Mouse (Mus musculus): ENCODE results near the gene Pgd.
"Not testable (repeated sequence)": the region's sequence is repeated elsewhere in the genome, so short reads cannot be mapped to it uniquely, and the experiment has no call there.

Pgd gene

DNA sequence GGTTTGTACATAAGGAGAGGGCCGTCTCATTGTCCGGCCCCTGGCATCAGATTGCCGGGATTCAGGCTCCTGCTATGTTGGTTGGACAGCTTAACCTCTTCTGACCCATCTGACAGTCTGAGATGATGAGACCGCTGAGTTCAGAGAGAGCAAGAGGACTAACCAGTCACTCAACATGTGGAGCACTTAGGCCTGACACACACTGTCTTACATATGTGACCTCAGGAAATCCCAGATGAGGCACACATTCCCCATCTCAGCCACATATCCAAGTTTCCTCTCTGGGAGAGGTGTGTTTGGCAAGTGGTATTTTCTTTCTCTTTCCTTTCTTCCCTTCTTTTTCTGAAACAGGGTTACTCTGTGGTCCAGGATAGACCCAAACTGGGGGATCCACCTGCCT is 21.4 kb downstream of the Pgd start:
- in situ Hi-C loops (cut with MboI; ENCODE audit: low pct_unique_long_range_greater_than_20kb in 1 of 2, low sequenced_read_pairs in 2 of 2, unreplicated experiment in 1 of 2): loop anchor here (10.0 kb wide), 2 partner anchors 180 to 400 kb away; no protein-coding TSS in a partner anchor

DNA sequence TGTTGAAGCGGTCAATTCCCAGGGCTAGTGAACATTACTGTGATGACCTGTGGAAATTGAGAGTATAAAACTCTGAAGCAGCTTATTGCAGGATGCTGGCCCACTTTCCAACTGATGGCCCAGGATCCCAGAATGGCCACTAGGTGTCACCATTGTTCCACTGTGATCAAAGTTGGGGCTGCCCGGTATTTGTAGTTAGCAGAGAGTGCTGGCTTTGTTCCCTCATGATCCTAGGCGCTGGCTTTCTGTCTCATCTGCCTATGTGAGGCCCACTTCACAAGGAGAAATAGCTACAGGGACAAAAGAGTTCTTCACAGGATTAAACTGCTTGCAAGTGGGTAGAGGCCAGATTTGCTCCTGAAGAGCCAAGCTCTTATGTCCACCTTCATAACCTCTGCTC is 22.1 kb downstream of the Pgd start:
- in situ Hi-C loops (cut with MboI; ENCODE audit: low pct_unique_long_range_greater_than_20kb in 1 of 2, low sequenced_read_pairs in 2 of 2, unreplicated experiment in 1 of 2): loop anchor here (10.0 kb wide), 2 partner anchors 180 to 400 kb away; no protein-coding TSS in a partner anchor

DNA sequence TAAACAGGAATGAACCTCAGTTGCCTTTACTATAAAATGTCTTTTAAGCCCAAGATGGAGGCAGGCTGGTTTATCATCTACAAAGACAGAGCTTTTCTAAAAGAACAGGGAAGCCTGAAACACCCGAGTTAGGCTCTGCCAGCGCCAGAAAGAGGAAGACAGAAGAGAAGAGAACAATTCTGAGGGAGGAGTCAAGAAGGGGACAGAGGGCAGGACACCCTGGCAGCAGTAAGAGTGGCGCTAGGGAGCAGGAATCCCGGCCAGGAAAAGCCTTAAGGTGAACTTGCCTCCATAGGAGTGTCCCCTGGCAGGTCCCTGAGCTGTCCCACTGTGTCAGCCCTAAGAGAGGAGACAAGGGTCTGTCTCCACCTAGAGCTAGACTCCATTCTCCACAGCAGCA is 23.0 kb downstream of the Pgd start:
- in situ Hi-C loops (cut with MboI; ENCODE audit: low pct_unique_long_range_greater_than_20kb in 1 of 2, low sequenced_read_pairs in 2 of 2, unreplicated experiment in 1 of 2): loop anchor here (10.0 kb wide), 2 partner anchors 181 to 401 kb away; no protein-coding TSS in a partner anchor

GRCm38 (mm10) chr4:149138515-149138914 is 28.1 kb downstream of the Pgd start:
- in situ Hi-C loops (cut with MboI; ENCODE audit: low pct_unique_long_range_greater_than_20kb in 1 of 2, low sequenced_read_pairs in 2 of 2, unreplicated experiment in 1 of 2): no loop called here

- in situ Hi-C loops (cut with MboI; ENCODE audit: low pct_unique_long_range_greater_than_20kb in 1 of 2, low sequenced_read_pairs in 2 of 2, unreplicated experiment in 1 of 2): no loop called here
Measured at GRCm38 (mm10) chr4:149136982-149137770, 29.4 kb downstream of the Pgd start, which contains the start of gene Cenps. TSS of gene Cenps (minus strand) at chr4:149137629.

GRCm38 (mm10) chr4:149136116-149136850 is 30.3 kb downstream of the Pgd start:
- in situ Hi-C loops (cut with MboI; ENCODE audit: low pct_unique_long_range_greater_than_20kb in 1 of 2, low sequenced_read_pairs in 2 of 2, unreplicated experiment in 1 of 2): no loop called here

GRCm38 (mm10) chr4:149133395-149133794 is 33.2 kb downstream of the Pgd start:
- in situ Hi-C loops (cut with MboI; ENCODE audit: low pct_unique_long_range_greater_than_20kb in 1 of 2, low sequenced_read_pairs in 2 of 2, unreplicated experiment in 1 of 2): no loop called here

DNA sequence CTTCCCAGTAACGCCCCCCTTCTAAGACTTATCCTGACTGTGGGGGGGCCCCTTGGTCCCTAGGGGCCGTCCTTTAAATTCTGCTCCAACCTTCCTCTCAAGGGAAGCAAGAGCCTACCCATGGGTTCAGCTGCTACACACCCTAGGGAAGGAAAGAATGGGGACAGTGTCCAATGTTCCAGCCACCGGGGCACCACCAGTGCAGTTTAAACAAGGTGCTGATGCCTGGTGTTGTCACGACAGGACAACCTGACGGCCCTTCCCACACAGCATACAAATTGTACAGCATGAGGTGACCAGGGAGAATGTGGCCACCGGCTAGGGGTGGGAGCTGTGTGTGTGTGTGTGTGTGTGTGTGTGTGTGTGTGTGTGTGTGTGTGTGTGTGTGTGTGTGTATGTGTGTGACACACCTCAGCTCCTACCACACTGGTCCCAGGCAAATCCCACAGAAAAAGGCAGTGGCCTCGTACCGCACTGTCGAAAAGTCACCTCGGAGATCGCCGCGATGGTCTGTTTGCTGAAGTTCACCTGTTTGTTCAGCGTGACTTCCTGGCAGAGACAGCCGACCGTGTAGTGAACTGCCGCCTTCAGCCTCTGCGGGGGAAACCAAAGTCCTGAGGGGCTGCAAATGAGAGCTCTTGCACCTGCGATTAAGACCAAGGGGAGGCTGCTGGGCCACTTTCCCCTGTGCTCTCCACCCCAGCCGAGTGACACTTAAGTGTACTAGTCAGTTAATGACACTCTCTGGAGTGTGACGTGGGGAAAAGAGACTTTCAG is 34.6 kb downstream of the Pgd start:
- in situ Hi-C loops (cut with MboI; ENCODE audit: low pct_unique_long_range_greater_than_20kb in 1 of 2, low sequenced_read_pairs in 2 of 2, unreplicated experiment in 1 of 2): no loop called here

GRCm38 (mm10) chr4:149131021-149131752 is 35.4 kb downstream of the Pgd start:
- in situ Hi-C loops (cut with MboI; ENCODE audit: low pct_unique_long_range_greater_than_20kb in 1 of 2, low sequenced_read_pairs in 2 of 2, unreplicated experiment in 1 of 2): no loop called here

- in situ Hi-C loops (cut with MboI; ENCODE audit: low pct_unique_long_range_greater_than_20kb in 1 of 2, low sequenced_read_pairs in 2 of 2, unreplicated experiment in 1 of 2): no loop called here
Measured at GRCm38 (mm10) chr4:149128467-149128866, 38.1 kb downstream of the Pgd start.

GRCm38 (mm10) chr4:149126663-149127062 is 39.9 kb downstream of the Pgd start, which contains the start of gene Cort:
TSS of gene Cort (minus strand) at chr4:149126763.
- in situ Hi-C loops (cut with MboI; ENCODE audit: low pct_unique_long_range_greater_than_20kb in 1 of 2, low sequenced_read_pairs in 2 of 2, unreplicated experiment in 1 of 2): no loop called here

DNA sequence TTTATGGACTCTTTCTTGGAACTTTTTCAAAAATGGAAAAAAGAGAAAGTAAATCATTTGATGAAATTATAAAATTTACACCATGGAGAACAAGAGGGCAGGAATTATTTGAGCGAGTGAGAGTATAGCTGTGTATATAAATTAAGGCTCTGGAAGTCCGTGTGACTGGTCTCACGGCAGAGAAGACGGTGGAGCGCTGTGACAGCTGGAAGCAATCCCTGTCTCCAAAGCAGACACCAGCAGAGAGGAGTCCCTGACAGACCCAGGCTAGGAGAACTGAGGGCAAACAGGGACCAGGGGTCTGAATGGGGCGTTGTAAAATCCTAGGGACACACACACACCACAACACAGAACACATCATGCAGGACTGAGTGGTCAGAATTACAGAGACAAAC is 40.5 kb downstream of the Pgd start:
- in situ Hi-C loops (cut with MboI; ENCODE audit: low pct_unique_long_range_greater_than_20kb in 1 of 2, low sequenced_read_pairs in 2 of 2, unreplicated experiment in 1 of 2): no loop called here

DNA sequence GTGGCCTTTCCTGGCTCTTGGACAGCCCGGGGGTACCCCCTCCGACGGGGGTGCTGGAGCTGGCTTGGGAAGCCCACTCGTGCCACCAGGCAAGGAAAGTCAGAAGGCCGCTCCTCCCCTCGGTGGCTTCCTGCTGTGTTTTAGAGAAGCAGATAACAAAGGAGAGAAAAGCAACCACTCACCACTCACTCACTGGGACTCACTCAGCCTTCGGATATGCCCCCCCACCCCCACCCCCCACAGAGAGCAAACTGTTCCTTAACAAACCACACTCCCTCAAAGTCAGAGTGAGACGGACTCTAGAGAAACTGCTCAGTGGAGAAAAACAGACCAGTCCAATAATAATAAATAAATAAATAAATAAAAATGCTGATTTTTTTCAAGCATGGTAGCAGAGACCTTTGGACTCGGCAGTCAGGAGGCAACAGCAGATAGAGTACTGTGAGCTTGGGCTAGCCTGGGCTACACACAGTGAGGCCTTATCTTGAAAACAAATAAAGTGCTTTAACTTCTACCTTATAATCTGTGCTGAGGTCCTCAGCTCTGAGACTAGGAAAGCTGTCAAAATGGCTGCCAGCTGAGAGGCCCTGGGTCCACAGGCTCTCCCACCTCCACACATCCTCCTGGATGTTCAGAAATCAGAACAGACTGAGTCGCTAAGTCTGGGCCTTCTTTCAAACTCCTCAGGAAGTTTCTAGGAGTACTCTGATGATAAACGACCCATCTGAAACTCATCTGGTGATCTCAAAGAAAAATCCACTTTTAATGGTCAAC is 41.0 kb downstream of the Pgd start:
- in situ Hi-C loops (cut with MboI; ENCODE audit: low pct_unique_long_range_greater_than_20kb in 1 of 2, low sequenced_read_pairs in 2 of 2, unreplicated experiment in 1 of 2): no loop called here

DNA sequence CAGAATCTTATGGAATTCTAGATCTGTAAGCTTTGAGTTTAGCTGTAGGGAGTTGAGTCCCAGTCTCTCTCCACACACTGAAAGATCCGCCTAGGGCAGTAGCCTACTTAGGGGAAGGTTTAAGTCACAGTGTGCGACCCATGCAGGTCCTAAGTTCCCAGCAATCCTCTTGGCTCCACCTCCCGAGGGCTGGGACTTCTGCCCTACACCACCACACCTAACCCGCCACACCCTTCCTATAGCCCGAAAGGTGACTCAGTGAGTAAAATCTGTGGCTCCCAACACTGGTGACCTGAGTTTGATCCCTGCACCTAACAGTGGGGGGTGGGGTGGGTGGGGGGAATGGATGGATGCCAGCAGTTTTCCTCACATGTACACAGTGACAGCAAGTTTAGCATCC is 43.1 kb downstream of the Pgd start:
- in situ Hi-C loops (cut with MboI; ENCODE audit: low pct_unique_long_range_greater_than_20kb in 1 of 2, low sequenced_read_pairs in 2 of 2, unreplicated experiment in 1 of 2): no loop called here

DNA sequence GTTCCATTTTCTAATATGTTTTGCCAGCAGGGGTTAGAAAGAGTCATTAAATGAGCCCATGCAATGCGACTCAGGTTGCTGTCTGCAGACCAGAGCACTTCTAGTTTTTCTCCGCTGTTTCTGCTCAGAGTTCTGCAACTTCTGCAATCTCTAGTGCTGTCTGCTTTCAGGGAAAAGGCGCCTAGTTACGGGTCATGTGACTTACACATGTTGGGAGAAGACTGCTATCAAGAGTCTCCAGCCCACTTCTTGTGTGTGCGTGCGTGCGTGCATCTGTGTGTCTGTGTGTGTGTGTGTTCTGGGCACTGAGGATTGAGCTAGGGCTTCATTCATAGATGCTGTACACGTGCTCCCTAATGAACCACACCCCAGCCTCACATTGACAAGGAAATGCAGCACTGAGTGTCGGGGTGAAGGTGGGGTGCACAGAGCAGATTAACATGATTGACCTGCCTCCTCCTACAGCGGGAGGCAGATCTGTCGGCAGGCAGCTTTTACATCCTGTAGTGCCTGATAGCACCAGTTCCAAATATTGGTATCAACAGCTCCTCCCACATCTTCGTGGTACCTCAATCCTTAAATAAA is 46.5 kb downstream of the Pgd start:
- in situ Hi-C loops (cut with MboI; ENCODE audit: low pct_unique_long_range_greater_than_20kb in 1 of 2, low sequenced_read_pairs in 2 of 2, unreplicated experiment in 1 of 2): not testable (repeated sequence)

DNA sequence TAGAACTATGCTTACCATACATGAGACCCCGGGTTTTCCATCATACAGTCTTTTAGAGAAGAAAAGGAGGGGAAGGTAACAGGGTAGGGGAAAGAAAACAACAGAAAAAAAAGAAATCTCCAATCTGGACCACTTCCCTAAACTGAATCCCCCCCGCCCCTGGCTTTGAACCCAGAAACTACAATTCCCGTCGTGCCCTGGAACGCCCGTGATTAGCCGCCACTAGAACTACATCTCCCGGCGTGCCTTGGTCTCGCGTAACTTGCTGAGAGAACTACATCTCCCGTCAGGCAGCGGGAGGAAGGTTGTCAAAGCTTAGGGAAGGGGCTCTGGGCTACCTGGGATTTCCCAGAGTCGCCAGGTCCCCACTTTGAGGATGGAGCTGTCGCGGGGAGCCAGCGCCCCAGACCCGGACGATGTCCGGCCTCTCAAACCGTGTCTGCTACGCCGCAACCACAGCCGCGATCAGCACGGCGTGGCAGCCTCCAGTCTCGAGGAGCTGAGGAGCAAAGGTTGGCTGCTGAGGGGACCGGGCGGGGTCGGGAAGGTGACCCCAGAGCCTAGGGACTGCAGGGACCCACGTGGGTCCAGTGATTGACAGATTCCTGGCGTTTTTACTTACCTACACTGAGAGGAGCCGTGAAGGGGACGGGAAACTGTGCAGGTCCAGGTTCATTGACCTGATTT is 62.6 kb downstream of the Pgd start, which contains the start of gene Dffa:
TSS of gene Dffa (plus strand) at position 272 of the 687 bp plus-strand sequence.
- in situ Hi-C loops (cut with MboI; ENCODE audit: low pct_unique_long_range_greater_than_20kb in 1 of 2, low sequenced_read_pairs in 2 of 2, unreplicated experiment in 1 of 2): no loop called here

- in situ Hi-C loops (cut with MboI; ENCODE audit: low pct_unique_long_range_greater_than_20kb in 1 of 2, low sequenced_read_pairs in 2 of 2, unreplicated experiment in 1 of 2): no loop called here
Measured at GRCm38 (mm10) chr4:149101456-149101855, 65.1 kb downstream of the Pgd start.
